Mouse (Mus musculus) neural tube, embryonic 14.5 days (tissue): Measurements from ENCODE around the gene Ppp3ca. TPM values are rescaled to one million over a fixed set of nuclear protein-coding genes. Genes with fewer than 3 reads are reported as not detected.

Source experiments
- ATAC-seq: fragments of 200-750 bp; cut with Nextera tagmentation; 2 replicates; pipeline ENCODE4 v1.8.0; 2017; ENCODE audit warnings: low read depth, mild to moderate bottlenecking, moderate TSS enrichment, moderate library complexity
- H3K27ac ChIP-seq: fragments of 300-500 bp; sonication (generic); 2 replicates; pipeline ENCODE4 v1.5.1; 2014; ENCODE audit warnings: low read depth, mild to moderate bottlenecking, control low read depth, low read length, moderate library complexity, mixed read lengths
- H3K27me3 ChIP-seq: fragments of 300-500 bp; sonication (generic); 2 replicates; pipeline ENCODE4 v1.6.1; 2014; ENCODE audit warnings: low read length; ENCODE audit not compliant: control insufficient read depth, insufficient read depth
- H3K36me3 ChIP-seq: fragments of 300-500 bp; sonication (generic); 2 replicates; pipeline ENCODE4 v1.6.1; 2014; ENCODE audit warnings: low read length, mixed read lengths; ENCODE audit not compliant: control insufficient read depth, insufficient read depth
- H3K4me1 ChIP-seq: fragments of 300-500 bp; sonication (generic); 2 replicates; pipeline ENCODE4 v1.6.1; 2014; ENCODE audit warnings: low read length; ENCODE audit not compliant: control insufficient read depth, insufficient read depth
- H3K4me2 ChIP-seq: fragments of 300-500 bp; sonication (generic); 2 replicates; pipeline ENCODE4 v1.6.1; 2014; ENCODE audit warnings: mild to moderate bottlenecking, low read depth, low read length, control low read depth
- H3K4me3 ChIP-seq: fragments of 300-500 bp; sonication (generic); 2 replicates; pipeline ENCODE4 v1.5.1; 2014; ENCODE audit warnings: low read depth, low read length, control low read depth, mixed read lengths
- H3K9ac ChIP-seq: fragments of 300-500 bp; sonication (generic); replicated peaks from 2 replicates; pipeline ENCODE4 v1.6.1; 2014; ENCODE audit warnings: low read depth, mild to moderate bottlenecking, control low read depth, low read length, mixed read lengths
- H3K9me3 ChIP-seq: fragments of 300-500 bp; sonication (generic); 2 replicates; pipeline ENCODE4 v1.6.1; 2016; ENCODE audit warnings: low read length; ENCODE audit not compliant: control insufficient read depth
- WGBS: fragments of 180-500 bp; shearing (Covaris S2); extraction: QIAGEN DNeasy Blood & Tissue Kit; methylation state at CpG from one replicate; pipeline ENCODE4 v1.1.7; 2014; 5-methylcytosine and 5-hydroxymethylcytosine counted together
- polyA plus RNA-seq: library from polyadenylated mRNA; unstranded; fragments of >200 nt; fragmentation: Nextera tagmentation; extraction: Ambion mirVana; gene quantifications from 2 replicates; pipeline ENCODE4 v1.2.1, GENCODE M21; 2014

The Ppp3ca gene
- polyA plus RNA-seq, 1 experiment from 2014 or later: 215 TPM

- no peak for ATAC-seq
- Histone ChIP-seq H3K27me3 (no peaks in the 10 kb centered on the region), H3K4me1 (no peaks in the 10 kb centered on the region), H3K36me3 (no peaks in the 10 kb centered on the region), H3K27ac (no peak overlapping the region), H3K4me2 (no peak overlapping the region), H3K4me3 (no peak overlapping the region), H3K9me3 (no peaks in the 10 kb centered on the region), H3K9ac (no peak overlapping the region)
- WGBS: 66% methylated on average over 3 of the region's 3 CpGs
These were observed 146.4 kb downstream of the Ppp3ca start for GRCm38 (mm10) chr3:136816319-136816718.

- no peak overlapping the region for H3K27ac ChIP-seq
- ATAC-seq: no peak
- 85% methylated on average over 5 of the region's 5 CpGs for WGBS
- no peak overlapping the region for H3K9ac ChIP-seq
- H3K4me2 ChIP-seq: no peak overlapping the region
- H3K4me3 ChIP-seq: no peak overlapping the region
- H3K9me3 ChIP-seq: no peaks in the 10 kb centered on the region
- H3K36me3 ChIP-seq: no peaks in the 10 kb centered on the region
- no peaks in the 10 kb centered on the region for H3K27me3 ChIP-seq
- H3K4me1 ChIP-seq: no peaks in the 10 kb centered on the region
These were observed 149.1 kb downstream of the Ppp3ca start for GRCm38 (mm10) chr3:136818997-136819396.

- Histone ChIP-seq H3K4me2 (no peak overlapping the region), H3K27me3 (no peaks in the 10 kb centered on the region), H3K4me3 (no peak overlapping the region), H3K36me3 (no peaks in the 10 kb centered on the region), H3K27ac (no peak overlapping the region), H3K4me1 (no peaks in the 10 kb centered on the region), H3K9ac (no peak overlapping the region), H3K9me3 (no peaks in the 10 kb centered on the region)
- ATAC-seq: no peak
- 84% methylated on average over 3 of the region's 3 CpGs for WGBS
These were observed 151.1 kb downstream of the Ppp3ca start for GRCm38 (mm10) chr3:136821039-136821438.

- no peak for ATAC-seq
- no peak overlapping the region for H3K4me3 ChIP-seq
- H3K9ac ChIP-seq: no peak overlapping the region
- no peaks in the 10 kb centered on the region for H3K36me3 ChIP-seq
- no peaks in the 10 kb centered on the region for H3K4me1 ChIP-seq
- H3K9me3 ChIP-seq: no peaks in the 10 kb centered on the region
- H3K27me3 ChIP-seq: no peaks in the 10 kb centered on the region
- WGBS: 93% methylated on average over 2 of the region's 2 CpGs
- H3K4me2 ChIP-seq: no peak overlapping the region
- no peak overlapping the region for H3K27ac ChIP-seq
These were observed 152.1 kb downstream of the Ppp3ca start for GRCm38 (mm10) chr3:136821993-136822392.

- H3K9ac ChIP-seq: no peak overlapping the region
- 97% methylated on average over 2 of the region's 2 CpGs for WGBS
- no peak for ATAC-seq
- H3K4me3 ChIP-seq: no peak overlapping the region
- H3K36me3 ChIP-seq: no peaks in the 10 kb centered on the region
- H3K27ac ChIP-seq: no peak overlapping the region
- H3K9me3 ChIP-seq: no peaks in the 10 kb centered on the region
- H3K4me2 ChIP-seq: no peak overlapping the region
- no peaks in the 10 kb centered on the region for H3K4me1 ChIP-seq
- H3K27me3 ChIP-seq: no peaks in the 10 kb centered on the region
These were observed 152.5 kb downstream of the Ppp3ca start for GRCm38 (mm10) chr3:136822431-136822830.

GRCm38 (mm10) chr3:136828451-136828850, 158.5 kb downstream of the Ppp3ca start:
- H3K9ac ChIP-seq: no peak overlapping the region
- ATAC-seq: no peak
- no peaks in the 10 kb centered on the region for H3K27me3 ChIP-seq
- H3K4me1 ChIP-seq: peaks cover 6% of the 10 kb centered on the region
- no peaks in the 10 kb centered on the region for H3K36me3 ChIP-seq
- H3K4me3 ChIP-seq: no peak overlapping the region
- no peaks in the 10 kb centered on the region for H3K9me3 ChIP-seq
- no peak overlapping the region for H3K27ac ChIP-seq
- H3K4me2 ChIP-seq: no peak overlapping the region
- 54% methylated on average over 2 of the region's 2 CpGs for WGBS

- ATAC-seq: no peak
These were observed 159.2 kb downstream of the Ppp3ca start for GRCm38 (mm10) chr3:136829109-136829508.

GRCm38 (mm10) chr3:136830687-136831220, 160.8 kb downstream of the Ppp3ca start:
- Histone ChIP-seq H3K9me3 (no peaks in the 10 kb centered on the region), H3K4me2 (no peak overlapping the region), H3K27me3 (no peaks in the 10 kb centered on the region), H3K4me3 (no peak overlapping the region), H3K27ac (no peak overlapping the region), H3K36me3 (no peaks in the 10 kb centered on the region), H3K4me1 (peaks cover 8% of the 10 kb centered on the region), H3K9ac (no peak overlapping the region)
- WGBS: 83% methylated on average over 12 of the region's 12 CpGs
- no peak for ATAC-seq

More at GRCm38 (mm10) chr3:136829109-136829508, 159.2 kb downstream of the Ppp3ca start:
- H3K4me3 ChIP-seq: no peak overlapping the region
- no peak overlapping the region for H3K27ac ChIP-seq
- H3K36me3 ChIP-seq: no peaks in the 10 kb centered on the region
- 47% methylated on average over 5 of the region's 5 CpGs for WGBS
- H3K9ac ChIP-seq: no peak overlapping the region
- no peak overlapping the region for H3K4me2 ChIP-seq
- H3K9me3 ChIP-seq: no peaks in the 10 kb centered on the region
- no peaks in the 10 kb centered on the region for H3K27me3 ChIP-seq
- peaks cover 8% of the 10 kb centered on the region for H3K4me1 ChIP-seq

GRCm38 (mm10) chr3:136833003-136833745, 163.2 kb downstream of the Ppp3ca start:
- peaks cover 8% of the 10 kb centered on the region for H3K4me1 ChIP-seq
- H3K36me3 ChIP-seq: no peaks in the 10 kb centered on the region
- H3K27me3 ChIP-seq: no peaks in the 10 kb centered on the region
- no peak overlapping the region for H3K9ac ChIP-seq
- 0 out of 2 replicates have a peak, but pooled peaks have one; percentile 26 for ATAC-seq
- H3K4me2 ChIP-seq: peak overlapping the region; percentile 29; the same call in 1 of the 2 replicates
- WGBS: 32% methylated on average over 11 of the region's 11 CpGs
- no peaks in the 10 kb centered on the region for H3K9me3 ChIP-seq
- H3K4me3 ChIP-seq: no peak overlapping the region
- no peak overlapping the region for H3K27ac ChIP-seq
